Mouse (Mus musculus) adrenal gland (tissue): Measurements from ENCODE around the gene Abhd11.
"Not testable (repeated sequence)": the region's sequence is repeated elsewhere in the genome, so short reads cannot be mapped to it uniquely, and the experiment has no call there.

ENCODE experiments used
- intact Hi-C: fragments of 180-260 bp; cut with DNase I; formaldehyde crosslinking; loops from one replicate; pipeline ENCODE4 v1.15.1; 2025

The Abhd11 gene

DNA sequence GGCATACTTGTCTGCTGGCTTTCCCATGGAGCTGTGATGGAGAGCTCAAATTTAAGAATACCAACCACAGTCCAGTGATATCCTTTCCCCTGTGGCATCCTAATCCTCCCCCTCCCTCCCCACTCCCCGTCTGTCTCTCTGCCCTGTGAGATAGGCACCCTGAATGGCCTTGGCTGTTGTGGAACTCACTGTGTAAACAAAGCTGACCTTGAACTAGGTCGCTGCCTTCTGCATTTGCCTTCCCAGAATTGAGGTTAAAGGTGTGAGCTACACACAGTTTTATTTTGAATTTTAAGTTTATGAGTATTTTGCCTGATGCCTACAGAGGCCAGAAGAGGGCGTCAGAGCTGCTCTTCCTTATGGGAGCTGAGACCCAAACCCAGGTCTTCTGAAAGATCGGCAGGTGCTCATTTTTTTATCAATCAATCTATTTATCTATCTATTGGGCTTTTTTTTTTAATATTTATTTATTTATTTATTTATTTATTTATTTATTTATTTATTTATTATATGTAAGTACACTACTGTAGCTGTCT lies 7.3 kb downstream of the Abhd11 start:
- intact Hi-C loops: loop anchor here (10.0 kb wide), 2 partner anchors 89 to 169 kb away; partner anchors contain the start of gene Baz1b

DNA sequence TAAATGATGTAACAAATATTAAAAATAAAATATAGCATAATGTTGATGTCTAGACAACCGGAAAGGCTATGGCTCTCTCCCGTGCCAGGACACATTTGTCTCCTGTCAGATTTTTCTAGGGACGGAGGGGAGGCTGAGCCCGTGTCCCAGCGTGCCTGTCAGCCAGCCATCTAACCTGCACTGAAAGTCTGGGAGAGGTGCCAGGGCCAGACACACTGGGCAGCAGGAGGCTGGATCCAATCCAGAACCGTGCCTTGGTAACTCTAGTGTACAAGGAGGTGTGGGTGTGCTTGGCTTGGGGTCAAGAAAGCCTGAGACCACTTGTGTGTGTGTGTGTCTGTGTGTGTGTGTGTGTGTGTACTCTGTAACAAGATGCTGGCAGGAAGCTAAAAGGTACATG lies 12.9 kb downstream of the Abhd11 start:
- intact Hi-C loops: no loop called here

DNA sequence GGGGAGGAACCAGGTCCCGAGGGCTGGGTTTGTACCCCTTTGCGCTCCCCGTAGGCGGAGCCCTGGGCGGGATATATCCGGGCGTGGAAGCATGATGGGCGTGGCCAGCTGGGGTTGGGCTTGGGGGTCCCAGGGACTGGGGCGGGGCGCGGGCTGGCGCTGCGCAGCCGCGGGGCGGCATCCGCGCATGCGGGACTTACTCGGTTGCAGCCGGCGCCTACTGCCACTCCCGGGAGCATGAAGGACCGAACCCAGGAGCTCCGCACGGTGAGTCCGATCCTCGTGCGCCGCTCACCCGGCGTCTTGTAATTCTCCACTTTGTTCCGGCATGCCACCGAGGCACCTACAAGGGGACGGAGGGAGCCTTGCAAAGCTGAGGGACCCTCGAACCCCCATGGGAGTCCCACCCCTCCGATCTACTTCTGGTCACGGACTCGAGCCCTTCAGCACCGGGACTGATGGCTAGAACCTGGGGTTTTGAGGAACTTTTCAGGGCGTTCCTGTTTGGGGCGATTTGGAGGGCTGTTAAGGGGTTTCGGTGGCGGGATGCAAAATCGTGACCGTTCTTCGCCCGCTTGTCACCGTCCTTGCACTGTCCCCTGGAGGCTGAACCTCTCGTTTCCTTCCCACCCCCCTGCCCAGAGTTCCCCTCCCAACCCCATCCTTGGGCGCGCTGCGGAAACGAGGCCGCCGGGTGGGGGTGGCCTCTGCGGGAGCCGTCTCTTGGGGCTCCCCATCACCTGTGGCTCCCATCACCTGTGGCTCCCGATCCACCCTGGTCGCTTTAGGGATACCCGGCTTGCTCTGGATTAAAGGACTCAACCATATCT lies 14.6 kb downstream of the Abhd11 start, which contains the start of gene Stx1a:
Gene Stx1a, plus strand, starts transcription at position 139 of the 830 bp plus-strand sequence.
- intact Hi-C loops: no loop called here

DNA sequence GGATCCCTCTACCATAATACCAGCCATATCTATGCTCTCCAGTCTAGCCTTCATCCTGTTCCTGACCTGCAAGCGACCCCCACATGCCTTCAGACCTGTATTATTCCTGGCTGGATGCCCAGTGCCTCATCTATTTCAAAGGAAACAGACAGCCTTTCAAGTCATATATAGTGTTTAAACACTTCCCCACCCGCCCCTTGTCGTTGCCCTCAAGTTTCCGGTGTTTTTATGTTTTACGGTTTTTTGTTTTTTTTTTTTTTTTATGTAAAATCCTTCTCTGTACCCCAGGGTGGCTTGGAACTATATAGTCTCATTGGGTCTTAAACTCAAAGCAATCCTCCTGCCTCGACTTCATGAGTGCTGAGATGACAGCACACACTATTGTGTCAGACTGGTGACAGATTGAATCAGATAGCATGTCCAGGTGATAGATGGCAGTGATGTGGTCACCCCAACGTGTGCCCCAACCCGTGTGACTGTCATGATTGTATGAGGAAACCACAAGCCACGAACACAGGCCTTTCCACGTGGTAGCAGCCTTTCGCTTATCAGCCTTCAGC lies 15.8 kb downstream of the Abhd11 start:
- intact Hi-C loops: no loop called here

DNA sequence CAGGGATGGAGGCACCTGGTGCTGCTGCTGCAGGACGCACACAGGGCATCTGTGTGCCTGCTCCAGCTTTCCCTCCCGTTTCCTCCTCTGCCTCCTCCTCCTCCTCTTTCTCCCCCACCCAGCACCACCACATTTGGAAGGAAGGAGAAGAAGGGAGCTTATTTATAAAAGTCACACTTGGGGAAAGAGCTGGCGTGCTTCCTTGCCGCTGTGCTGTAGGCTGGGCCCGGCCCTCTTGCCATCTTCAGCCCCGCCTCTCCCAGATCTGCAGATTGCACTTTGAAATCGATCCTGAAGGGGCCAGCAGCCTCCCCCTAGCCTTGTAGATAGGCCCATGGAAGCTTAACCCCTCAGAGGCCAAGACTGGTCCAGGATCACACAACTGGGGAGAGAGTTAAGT lies 16.9 kb downstream of the Abhd11 start:
- intact Hi-C loops: no loop called here

DNA sequence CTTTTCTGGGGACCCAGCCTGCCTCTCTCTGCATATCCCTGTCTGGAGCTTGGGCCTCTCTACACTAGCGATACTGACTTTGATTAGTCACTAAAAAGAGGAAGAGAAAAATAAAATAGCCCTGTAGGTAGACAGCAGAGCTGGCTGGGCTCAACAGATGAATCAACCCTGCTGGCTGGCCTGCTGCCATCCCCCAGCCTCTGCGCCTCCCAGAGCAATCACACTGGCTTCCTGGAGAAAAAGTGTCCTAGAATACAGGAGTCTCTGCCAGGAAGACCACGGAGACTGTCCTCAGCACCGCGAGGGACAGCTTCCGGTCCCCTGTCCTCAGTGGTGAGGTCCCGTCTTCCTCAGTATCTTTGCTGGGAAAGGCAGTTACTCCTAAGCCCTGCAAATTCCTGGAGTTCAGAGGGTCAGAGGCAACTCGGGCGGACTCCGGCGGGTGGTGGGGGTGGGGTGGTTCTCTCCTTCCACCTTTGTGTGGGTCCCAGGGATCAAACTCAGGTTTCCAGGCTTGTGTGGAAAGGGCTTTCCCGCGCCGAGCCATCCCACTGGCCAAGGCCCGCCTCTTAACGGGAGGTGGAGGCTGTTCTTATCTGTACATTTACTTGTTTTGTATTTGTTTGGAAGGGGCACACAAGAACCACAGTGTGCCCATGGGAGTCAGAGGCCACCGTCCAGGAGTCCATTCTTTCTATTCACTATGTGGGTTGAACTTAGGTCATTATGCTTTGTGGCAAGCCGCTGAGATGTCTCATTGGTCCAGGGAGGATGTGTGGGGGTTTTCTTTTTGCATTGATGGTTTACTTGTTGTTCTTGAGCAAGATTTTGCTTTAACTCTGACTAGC lies 20.3 kb downstream of the Abhd11 start:
- intact Hi-C loops: no loop called here

DNA sequence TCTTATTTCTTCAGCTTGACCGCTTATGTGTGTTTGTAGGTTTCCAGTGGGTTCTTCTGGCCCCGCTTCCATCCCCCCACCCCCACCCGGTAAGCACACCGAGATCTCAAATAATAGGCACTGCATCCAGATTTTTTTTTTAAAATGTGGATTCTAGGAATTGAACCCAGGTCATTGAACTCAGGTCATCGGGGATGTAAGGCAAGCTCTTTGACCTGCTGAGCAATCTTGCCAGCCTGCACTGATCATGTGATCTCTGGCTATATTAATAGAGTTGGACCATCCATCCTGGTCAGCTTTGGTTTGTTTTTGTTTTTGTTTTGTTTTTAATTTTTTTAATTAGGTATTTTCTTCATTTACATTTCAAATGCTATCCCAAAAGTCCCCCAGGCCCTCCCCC lies 23.6 kb downstream of the Abhd11 start:
- intact Hi-C loops: no loop called here

DNA sequence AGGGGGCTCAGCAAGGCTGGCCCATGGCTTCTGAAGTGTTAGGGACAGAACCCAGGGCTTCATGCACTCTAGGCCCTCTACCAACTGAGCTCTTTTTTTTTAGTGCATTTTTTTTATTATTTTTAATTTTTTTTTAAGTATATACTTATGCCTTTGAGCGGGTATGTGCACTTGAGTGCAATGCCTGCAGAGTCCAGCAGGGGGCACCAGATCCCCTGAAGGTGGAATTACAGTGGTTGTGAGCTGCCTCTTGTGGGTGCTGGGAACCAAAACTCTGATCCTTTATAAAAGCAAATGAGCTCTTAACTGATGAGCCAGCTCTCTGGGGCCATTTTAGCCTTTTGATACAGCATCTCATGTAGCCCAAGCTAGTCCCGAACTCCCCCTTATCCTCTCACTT lies 25.6 kb downstream of the Abhd11 start:
- intact Hi-C loops: no loop called here

DNA sequence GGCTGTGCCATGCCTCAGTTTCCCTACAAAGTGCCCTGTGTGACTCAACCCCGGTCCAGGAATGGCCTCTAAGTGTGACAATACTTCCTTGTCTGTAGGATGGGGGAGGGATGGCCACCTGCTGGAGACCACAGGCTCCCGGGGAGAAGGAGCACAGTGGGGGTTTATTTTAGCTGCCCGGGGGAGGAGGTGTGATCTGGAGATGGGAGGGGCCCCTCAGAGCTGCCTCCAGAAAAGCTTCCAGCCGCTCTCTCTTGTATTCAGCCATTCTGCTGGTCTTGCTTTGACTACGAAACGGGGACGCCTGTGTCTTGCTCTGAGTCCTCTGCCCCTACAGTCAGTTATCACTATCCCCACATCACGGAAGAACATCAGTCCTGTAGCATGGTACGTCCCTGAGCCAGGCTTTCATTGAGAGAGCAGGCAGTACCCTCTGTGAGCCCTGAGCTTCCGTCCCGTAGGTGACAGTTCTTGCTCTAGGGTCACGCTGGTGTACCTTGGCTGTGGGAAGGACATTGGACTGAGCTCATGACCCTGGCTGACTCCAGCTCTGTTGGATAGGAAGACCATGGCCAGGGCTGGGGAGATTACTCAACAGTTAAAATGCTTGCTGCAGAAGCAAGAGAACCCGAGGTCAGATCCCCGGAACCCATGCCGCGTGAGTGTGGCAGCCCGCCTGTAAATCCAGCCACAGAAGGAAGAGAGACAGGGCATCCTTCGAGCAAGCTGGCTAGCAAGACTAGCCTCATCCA lies 26.8 kb downstream of the Abhd11 start:
- intact Hi-C loops: no loop called here

DNA sequence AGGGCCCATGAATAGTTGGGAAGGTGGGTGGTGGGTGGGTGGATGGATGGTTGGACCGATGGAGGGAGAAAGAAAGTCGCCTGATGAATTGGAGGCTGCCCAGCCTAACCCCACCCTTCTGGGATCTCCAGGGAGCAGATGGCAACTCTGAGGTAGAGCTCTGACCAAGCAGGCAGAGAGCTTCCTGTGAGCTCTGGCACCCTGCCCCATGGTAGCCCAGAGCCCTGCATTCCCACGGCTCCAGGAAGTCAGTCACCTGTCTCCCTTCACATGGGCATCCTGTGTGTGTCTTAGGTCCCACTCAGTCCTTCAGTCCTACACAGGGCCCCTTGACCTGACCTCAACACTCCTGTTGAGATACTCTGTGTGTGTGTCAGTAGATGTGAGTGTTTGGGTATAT lies 29.0 kb downstream of the Abhd11 start:
- intact Hi-C loops: no loop called here

DNA sequence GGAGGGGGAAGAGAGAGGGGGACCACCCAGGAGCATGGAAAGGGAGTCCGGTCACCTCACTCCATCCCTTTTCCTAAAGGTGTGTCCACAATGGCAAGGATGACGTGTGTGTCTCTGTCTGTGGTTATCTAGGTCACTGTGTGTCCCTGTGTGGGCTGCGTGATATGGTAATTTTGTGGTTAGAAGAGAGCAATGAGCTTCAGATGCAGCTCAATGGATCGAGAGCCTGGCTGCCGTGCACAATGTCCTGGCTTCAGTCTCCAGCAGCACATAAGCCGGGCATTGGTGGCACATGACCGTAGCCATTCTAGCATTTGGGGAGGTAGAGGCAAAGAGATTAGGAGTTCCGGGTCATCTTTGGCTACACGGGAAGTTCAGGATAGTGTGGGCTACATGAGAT lies 30.6 kb downstream of the Abhd11 start:
- intact Hi-C loops: no loop called here

DNA sequence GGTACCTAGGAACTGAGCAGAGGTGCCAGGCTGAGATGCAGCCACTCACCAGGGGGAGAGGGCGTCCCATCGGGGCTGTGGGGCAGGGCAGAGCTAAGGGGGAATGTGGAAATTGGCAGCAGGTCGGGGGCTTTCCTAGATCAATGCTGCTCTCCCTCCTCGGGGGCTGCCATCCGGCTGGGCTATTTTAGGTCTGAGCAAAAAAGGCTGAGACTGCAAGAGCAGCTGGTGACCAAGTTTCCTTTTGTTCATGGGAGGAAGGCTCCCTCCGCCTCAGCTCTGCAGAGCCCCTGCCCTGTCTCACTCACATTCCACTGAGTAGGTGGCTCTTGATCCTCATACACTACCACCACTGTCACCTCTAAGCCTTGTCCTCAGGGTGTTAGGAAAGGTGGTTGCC lies 31.1 kb downstream of the Abhd11 start:
- intact Hi-C loops: no loop called here

DNA sequence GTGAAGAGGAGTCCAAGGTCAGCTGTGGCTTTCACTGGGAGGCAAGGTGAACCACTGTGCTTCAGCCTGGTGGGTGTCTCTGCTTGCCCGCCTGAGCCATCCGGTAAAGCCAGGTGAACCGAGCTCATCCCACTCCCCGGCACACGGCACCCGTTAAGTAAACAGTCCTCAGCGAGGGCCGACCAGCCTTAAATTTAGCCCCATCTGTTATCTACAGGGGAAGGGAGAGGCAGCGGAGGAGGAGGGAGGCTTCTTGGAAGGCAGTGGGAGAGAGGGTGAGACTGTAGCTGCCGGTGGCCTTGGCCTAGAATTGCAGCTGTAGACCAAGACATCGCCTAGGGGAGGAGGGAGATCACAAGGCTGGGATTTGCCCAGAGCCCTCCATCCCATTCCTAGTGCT lies 31.8 kb downstream of the Abhd11 start:
- intact Hi-C loops: no loop called here

DNA sequence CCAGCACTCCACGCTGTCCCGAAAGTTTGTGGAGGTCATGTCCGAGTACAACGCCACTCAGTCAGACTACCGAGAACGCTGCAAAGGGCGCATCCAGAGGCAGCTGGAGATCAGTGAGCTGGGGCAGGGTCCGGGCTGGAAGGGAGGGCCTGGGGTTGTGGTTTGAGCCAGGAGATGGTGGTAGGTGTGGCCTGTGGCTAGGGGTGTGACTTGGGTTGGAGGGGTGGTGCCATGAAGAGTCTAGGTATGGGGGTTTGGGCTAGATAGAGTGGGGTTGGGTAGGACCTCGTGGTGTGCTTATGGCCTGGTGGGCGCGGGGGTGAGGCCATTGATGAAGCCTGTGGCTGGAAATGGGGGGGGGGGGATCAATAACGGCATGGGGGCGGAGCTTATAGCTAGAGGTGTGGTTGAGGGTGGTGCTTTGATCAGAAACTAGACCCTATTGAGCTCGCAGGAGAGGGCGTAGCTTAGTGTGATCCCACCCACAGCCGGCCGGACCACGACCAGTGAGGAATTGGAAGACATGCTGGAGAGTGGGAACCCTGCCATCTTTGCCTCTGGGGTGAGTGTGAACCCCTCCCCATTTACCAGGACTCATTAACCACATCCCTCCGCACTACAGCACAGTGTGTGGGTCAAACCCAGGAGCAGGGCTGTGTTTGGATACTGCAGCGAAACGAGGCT lies 33.3 kb downstream of the Abhd11 start:
- intact Hi-C loops: no loop called here

DNA sequence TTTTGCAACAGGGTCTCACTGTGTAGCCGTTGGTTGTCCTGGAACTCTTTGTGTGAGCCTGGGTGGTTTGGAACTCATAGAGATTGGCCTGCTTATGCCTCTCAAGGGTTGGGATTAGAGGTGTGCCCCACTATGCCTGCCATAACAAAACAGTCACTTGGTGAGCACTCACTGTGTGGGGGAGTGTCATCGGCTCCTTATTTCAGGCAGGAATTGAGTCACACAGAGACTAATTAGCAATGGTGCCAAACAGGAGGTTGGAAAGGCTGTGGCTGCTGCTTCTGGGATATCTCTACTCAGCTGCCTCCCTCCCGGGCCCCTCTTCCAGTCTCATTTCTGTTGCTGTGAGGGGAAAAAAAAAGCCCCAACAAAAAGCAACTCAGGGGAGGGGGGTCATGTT lies 35.6 kb downstream of the Abhd11 start:
- intact Hi-C loops: no loop called here

DNA sequence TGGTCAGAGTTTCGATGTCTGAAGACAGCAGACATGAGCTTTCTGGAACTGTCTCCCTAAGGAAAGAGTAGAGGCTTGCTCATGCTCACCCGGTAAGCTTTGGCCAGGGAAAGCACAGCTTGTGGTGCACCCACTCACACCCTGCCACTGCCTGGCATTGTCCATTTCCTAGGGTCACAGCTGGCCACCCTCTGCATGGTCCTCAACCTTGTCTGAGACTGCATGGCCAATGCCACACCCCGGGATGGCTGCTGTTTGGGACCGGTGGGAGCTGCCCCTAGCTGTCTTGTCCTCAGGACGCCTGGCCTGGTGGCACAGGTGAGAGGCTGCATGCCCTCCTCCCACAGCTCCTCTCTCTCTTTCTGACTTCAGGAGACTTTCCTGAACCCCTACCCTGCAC lies 39.6 kb downstream of the Abhd11 start:
- intact Hi-C loops: no loop called here

DNA sequence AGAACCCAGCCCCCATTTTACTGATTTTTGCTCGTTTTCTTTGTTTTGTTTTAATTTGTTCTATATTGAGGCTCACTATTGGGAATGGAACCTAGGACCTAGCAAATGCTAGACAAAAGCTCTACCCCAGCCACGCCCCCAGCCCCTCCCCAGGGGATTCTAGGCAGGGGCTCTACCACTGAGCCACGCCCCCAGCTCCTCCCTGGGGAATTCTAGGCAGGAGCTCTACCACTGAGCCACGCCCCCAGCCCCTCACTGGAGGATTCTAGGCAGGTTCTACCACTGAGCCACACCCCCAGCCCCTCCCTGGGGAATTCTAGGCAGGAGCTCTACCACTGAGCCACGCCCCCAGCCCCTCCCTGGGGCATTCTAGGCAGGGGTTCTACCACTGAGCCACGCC lies 40.3 kb downstream of the Abhd11 start:
- intact Hi-C loops: not testable (repeated sequence)

DNA sequence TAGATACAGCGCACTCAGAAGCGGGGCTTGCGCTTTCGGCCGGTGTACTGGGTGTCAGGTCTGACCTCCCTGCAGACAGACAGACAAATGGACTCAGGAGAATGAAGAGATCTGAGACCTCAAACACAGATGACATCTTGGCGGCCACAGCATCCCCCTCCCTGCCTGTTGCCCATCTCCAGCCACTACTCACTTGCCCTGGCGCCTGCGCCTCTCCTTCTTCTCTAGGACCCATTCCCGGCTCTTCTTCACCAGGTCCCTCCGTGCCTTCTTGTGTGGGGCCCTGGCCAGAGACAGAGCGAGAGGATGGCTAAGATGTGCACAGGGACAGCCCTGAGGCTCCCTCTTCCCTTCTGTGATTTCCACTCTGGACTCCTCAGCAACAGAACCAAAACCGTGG lies 44.4 kb downstream of the Abhd11 start:
- intact Hi-C loops: no loop called here
